Mouse (Mus musculus): ENCODE data around the gene Gm19426. TPM values are rescaled to one million over a fixed set of nuclear protein-coding genes. Genes with fewer than 3 reads are reported as not detected.

Gm19426 gene
- total and polyA plus RNA-seq, 3 experiments: not detected

GRCm38 (mm10) chr2:84758542-84759127 lies 15.2 kb upstream of the Gm19426 start (continued):
- TF ChIP-seq ZKSCAN1 (IDR thresholded peaks at IDR 0.05; ENCODE audit: low read depth, low read length): no peak
- no peak for TF ChIP-seq POLR2AphosphoS2 (IDR thresholded peaks at IDR 0.05; ENCODE audit: low read length)

DNA sequence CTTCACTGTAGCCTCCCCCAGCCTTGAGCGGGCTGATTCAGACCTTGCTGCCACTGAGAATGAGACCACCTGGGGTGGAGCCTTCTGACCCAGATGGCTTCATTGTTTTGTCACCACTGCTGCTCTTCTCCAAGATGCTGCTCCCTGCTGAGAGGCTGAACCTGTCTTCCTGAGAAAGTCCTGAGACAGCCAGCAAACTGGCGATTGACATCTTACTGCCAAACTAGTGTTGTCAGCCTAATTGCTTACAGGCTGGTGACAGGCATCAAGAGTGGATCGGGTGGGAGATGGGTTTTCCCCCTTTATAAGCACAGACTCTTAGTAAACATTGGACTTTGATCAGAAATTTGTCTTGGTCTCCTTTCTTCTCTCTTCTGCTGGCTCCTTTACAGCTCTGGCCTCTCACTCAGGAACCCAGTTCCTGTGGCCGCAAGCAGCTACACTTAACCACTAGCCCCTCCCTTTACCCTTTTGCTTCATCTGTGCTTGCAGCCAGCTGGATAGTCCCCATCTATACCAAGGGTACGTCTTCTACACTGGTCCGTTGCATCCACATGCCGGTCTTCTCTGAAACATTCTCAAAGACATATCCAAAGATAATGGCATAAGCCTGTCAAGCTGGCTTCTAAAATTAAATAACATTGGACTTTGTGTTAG lies 13.7 kb upstream of the Gm19426 start:
- no peak overlapping the region for H3K9ac ChIP-seq (ENCODE audit: control insufficient read depth, low read depth, low read length, poor library complexity, severe bottlenecking)
- H3K36me3 ChIP-seq (ENCODE audit: control insufficient read depth in 1 of 2, insufficient read depth in 2 of 2, low read length in 2 of 2): no peaks in the 10 kb centered on the region
- no peak overlapping the region for H3K27ac ChIP-seq (ENCODE audit: control insufficient read depth, low read depth, low read length)
- no peak overlapping the region for H3K4me3 ChIP-seq (ENCODE audit: control insufficient read depth in 1 of 2, insufficient read depth in 1 of 2, low read depth in 2 of 2, low read length in 2 of 2)
- no peak for TF ChIP-seq UBTF (IDR thresholded peaks at IDR 0.05; ENCODE audit: borderline replicate concordance, insufficient read depth, low read depth, low read length)
- TF ChIP-seq MAFK (IDR thresholded peaks at IDR 0.05; ENCODE audit: borderline replicate concordance, low read depth, low read length): no peak
- TF ChIP-seq KAT2A (conservative IDR thresholded peaks at IDR 0.05; ENCODE audit: low read depth, low read length): no peak
- no peak for TF ChIP-seq ZNF384 (IDR thresholded peaks at IDR 0.05; ENCODE audit: low read depth, low read length)
- TF ChIP-seq POLR2A (IDR thresholded peaks at IDR 0.05; ENCODE audit: control insufficient read depth in 1 of 2, insufficient read depth in 1 of 2, low read depth in 1 of 2, low read length in 2 of 2, poor library complexity in 1 of 2): no peak
- no peaks in the 10 kb centered on the region for H3K9me3 ChIP-seq (replicated peaks; ENCODE audit: insufficient read depth, low read length)
- H3K27me3 ChIP-seq (ENCODE audit: control insufficient read depth in 1 of 2, insufficient read depth in 2 of 2, low read length in 2 of 2): peaks cover 9 to 10% of the 10 kb centered on the region in 2 experiments
- H3K4me1 ChIP-seq (ENCODE audit: control insufficient read depth in 1 of 2, insufficient read depth in 2 of 2, low read length in 2 of 2): no peaks in the 10 kb centered on the region
- H3K79me2 ChIP-seq (ENCODE audit: control insufficient read depth, insufficient read depth, low read length, poor library complexity): no peaks in the 10 kb centered on the region
- no peak for DNase-seq (ENCODE audit: low read depth, low spot score)

GRCm38 (mm10) chr2:84756245-84756644 lies 12.8 kb upstream of the Gm19426 start:
- TF ChIP-seq ELF1 (IDR thresholded peaks at IDR 0.05; ENCODE audit: low read depth, low read length) (no peak), KAT2A (conservative IDR thresholded peaks at IDR 0.05; ENCODE audit: low read depth, low read length) (no peak), GABPA (IDR thresholded peaks at IDR 0.05; ENCODE audit: low read depth, low read length) (no peak), SIN3A (IDR thresholded peaks at IDR 0.05; ENCODE audit: low read length) (no peak), SMC3 (IDR thresholded peaks at IDR 0.05; ENCODE audit: low read depth, low read length) (no peak), TBP (IDR thresholded peaks at IDR 0.05; ENCODE audit: low read depth, low read length) (no peak), TCF12 (IDR thresholded peaks at IDR 0.05; ENCODE audit: low read depth, low read length) (no peak), POLR2AphosphoS5 (IDR thresholded peaks at IDR 0.05; ENCODE audit: borderline replicate concordance, low read depth, low read length) (no peak), ETS1 (IDR thresholded peaks at IDR 0.05; ENCODE audit: low read depth, low read length) (no peak)
- Histone ChIP-seq H3K79me2 (ENCODE audit: control insufficient read depth, insufficient read depth, low read length, poor library complexity) (no peaks in the 10 kb centered on the region), H3K27me3 (ENCODE audit: control insufficient read depth in 1 of 2, insufficient read depth in 2 of 2, low read length in 2 of 2) (peaks cover 7 to 9% of the 10 kb centered on the region in 2 experiments), H3K36me3 (ENCODE audit: control insufficient read depth in 1 of 2, insufficient read depth in 2 of 2, low read length in 2 of 2) (no peaks in the 10 kb centered on the region), H3K9me3 (replicated peaks; ENCODE audit: insufficient read depth, low read length) (no peaks in the 10 kb centered on the region), H3K27ac (ENCODE audit: control insufficient read depth, low read depth, low read length) (no peak overlapping the region), H3K4me3 (ENCODE audit: control insufficient read depth in 1 of 2, insufficient read depth in 1 of 2, low read depth in 2 of 2, low read length in 2 of 2) (no peak overlapping the region), H3K9ac (ENCODE audit: control insufficient read depth, low read depth, low read length, poor library complexity, severe bottlenecking) (no peak overlapping the region), H3K4me1 (ENCODE audit: control insufficient read depth in 1 of 2, insufficient read depth in 2 of 2, low read length in 2 of 2) (no peaks in the 10 kb centered on the region)
- DNase-seq (ENCODE audit: low read depth, low spot score): no peak
